Mouse (Mus musculus) megakaryocyte, embryonic 14.5 days (primary cell): Measurements from ENCODE around the gene Aamdc. TPM values are rescaled to one million over a fixed set of nuclear protein-coding genes. Genes with fewer than 3 reads are reported as not detected.

Experiments
- H3K27me3 ChIP-seq: replicated peaks from 2 replicates; pipeline ENCODE3; 2012; ENCODE audit warnings: inconsistent platforms
- H3K36me3 ChIP-seq: replicated peaks from 2 replicates; pipeline ENCODE3; 2012; ENCODE audit warnings: low read length, inconsistent platforms, mixed read lengths
- H3K4me1 ChIP-seq: 2 replicates; pipeline ENCODE4 v1.6.1; 2012; ENCODE audit warnings: inconsistent platforms
- H3K4me3 ChIP-seq: replicated peaks from 2 replicates; pipeline ENCODE3; 2012; ENCODE audit warnings: moderate library complexity, mild to moderate bottlenecking, inconsistent platforms
- H3K9me3 ChIP-seq: 2 replicates; pipeline ENCODE4 v1.6.1; 2012; ENCODE audit warnings: inconsistent platforms
- FLI1 ChIP-seq: IDR thresholded peaks from 2 replicates; pipeline ENCODE4 v1.6.1; 2012; ENCODE audit warnings: low read length, inconsistent platforms, mixed read lengths
- GATA1 ChIP-seq: IDR thresholded peaks from 3 replicates; pipeline ENCODE4 v1.6.1; 2012; ENCODE audit warnings: mixed read lengths, low read length, inconsistent platforms, borderline replicate concordance
- polyA plus RNA-seq: library from polyadenylated mRNA; stranded (reverse); fragments of >175 nt; gene quantifications from 2 replicates; pipeline ENCODE4 v1.2.3, GENCODE M21; 2012; ENCODE audit warnings: low replicate concordance; ENCODE audit not compliant: insufficient read depth

Gene Aamdc
- polyA plus RNA-seq, 1 experiment: 6.3 TPM

DNA sequence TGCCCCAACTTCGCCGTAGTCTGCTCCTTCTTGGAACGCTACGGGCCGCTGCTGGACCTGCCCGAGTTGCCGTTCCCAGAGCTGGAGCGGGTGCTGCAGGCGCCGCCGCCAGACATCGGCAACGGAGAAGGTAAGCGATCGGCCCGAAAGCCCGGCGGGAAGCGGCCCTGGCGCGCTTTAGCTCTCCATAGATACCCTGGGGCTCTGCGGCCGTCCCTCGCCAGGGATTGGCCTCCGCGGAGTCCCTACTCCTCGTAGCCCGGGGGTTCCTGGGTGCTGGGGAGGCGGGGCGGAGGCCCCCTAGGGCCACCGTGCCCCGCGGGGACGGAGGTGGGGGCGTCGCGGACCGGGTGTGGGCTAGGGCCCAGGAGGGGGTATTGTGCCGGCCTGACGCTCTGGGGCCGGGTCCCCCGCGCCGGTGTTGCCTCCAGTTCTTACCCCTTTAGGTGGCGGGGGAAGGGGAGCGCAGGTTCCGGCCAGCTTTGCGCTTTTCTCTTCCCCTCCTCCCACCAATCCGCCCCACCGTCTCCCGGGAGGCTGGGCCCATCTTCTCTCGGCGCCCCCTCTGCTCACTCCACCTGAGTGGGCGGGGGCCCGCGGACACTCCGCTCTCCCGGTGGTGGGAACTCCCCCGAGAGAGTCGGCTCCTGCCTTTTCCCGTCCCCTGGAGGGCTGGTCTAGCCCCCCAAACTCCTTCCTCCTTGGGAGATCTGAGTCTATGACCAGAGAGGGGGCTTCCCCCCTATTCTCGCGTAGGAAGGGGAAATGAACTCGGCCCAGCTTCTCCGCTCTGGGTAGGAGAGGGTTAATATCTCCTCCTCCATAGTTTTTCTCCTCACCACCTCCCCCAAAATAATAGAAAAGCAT lies 912 bp upstream of the Aamdc start:
- peaks cover 37% of the 10 kb centered on the region for H3K4me1 ChIP-seq
- peak overlapping the region; percentile 97 for H3K4me3 ChIP-seq
- TF ChIP-seq FLI1 (no peak), GATA1 (no peak)
- no peaks in the 10 kb centered on the region for H3K27me3 ChIP-seq
- peaks cover 14% of the 10 kb centered on the region for H3K36me3 ChIP-seq
- H3K9me3 ChIP-seq: peaks cover 3% of the 10 kb centered on the region

DNA sequence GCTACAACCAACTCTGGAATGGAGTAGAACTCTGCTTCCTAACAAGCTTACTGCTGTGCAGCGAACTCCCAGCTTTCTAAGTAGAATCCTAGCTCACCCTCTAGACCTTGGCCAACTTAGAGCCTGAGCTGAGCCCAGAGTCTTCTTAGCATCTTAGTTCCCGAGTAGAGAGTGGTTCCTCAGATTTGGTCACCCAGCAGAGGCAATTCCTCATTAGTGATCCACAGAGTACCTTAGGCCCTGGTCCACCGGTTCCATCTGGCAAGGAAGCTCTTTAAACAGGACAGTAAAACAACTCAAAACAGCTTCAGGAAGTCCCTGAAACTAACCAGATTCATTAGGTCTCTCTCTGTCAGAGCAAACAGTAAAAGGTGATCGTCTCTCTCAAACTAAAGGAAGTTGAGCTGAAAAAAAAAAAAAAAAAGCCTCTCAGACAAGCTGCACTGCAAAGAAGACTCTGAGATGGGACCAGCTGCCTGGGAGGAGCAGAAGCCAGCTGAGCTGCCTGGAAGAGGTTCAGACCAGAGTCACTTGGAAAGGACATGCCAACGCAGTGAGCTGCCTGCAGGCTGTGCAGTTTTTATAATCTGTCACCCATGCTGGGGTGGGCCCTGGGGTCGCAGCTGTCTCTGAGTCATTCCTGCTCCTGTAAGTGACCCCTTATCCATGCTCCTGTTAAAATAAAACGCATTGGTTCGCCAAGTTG lies 783 bp downstream of the Aamdc start:
- Histone ChIP-seq H3K9me3 (peaks cover 3% of the 10 kb centered on the region), H3K4me1 (peaks cover 21% of the 10 kb centered on the region), H3K36me3 (peaks cover 27% of the 10 kb centered on the region), H3K27me3 (no peaks in the 10 kb centered on the region), H3K4me3 (peak overlapping the region; percentile 97)
- TF ChIP-seq GATA1: no peak
- TF ChIP-seq FLI1: no peak

DNA sequence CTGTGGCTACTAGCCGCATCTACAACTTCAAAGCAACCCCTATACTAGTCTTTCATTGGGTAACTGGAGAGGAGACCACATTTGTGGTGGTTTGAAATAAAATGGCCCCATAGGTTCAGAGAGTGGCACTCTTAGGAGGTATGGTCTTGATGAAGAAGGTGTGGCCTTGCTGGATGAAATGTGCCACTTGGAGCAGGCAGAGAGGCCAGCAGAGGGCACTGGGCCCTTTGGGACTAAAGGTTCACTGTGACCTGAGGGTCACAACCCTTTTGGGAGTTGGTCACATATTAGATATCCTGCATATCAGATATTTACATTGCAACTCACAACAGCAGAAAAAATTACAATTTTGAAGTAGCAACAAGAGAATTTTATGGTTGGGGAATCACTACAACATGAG lies 8.9 kb downstream of the Aamdc start:
- Histone ChIP-seq H3K4me1 (no peaks in the 10 kb centered on the region), H3K27me3 (no peaks in the 10 kb centered on the region), H3K36me3 (peaks cover 24% of the 10 kb centered on the region), H3K9me3 (no peaks in the 10 kb centered on the region), H3K4me3 (no peak overlapping the region)
- TF ChIP-seq FLI1: no peak
- no peak for TF ChIP-seq GATA1

DNA sequence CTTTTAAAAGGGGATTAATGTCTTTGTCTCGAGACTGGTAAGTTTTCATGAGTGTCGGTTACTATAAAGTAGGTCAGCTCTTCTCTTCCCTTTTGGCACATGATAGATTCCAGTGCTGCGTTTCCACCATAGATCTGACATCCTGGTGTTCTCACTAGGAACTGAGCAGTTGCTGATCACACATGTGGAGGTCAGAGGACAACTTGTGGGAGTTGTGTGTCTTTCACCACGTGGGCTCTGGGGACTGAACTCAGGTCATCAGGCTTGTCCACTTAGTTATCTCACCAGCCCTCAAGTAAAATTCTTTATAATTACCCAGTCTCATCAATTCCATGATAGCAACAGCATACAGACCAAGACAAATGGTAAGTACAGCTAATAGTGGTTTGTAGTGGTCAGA lies 9.9 kb downstream of the Aamdc start:
- Histone ChIP-seq H3K4me3 (no peak overlapping the region), H3K36me3 (peaks cover 15% of the 10 kb centered on the region), H3K27me3 (no peaks in the 10 kb centered on the region), H3K4me1 (no peaks in the 10 kb centered on the region), H3K9me3 (no peaks in the 10 kb centered on the region)
- TF ChIP-seq FLI1: no peak
- no peak for TF ChIP-seq GATA1

DNA sequence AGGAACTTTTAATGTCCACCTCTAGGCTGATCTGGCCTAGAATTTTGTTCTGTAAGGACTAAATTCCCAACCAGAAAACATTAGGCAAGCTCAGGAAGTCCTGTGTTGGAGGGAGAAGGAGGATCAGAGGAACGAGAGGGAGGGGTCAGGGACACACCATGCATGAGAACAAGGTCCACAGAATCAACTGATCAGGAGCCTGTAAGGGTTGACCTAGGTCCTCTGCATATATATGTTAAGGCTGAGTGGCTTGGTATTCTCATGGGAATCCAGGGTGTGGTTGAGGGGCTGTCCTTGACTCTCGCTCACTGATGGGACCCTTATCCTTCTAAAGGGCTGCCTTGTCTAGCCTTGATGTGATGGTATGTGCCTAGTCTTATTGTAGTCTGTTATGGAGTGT lies 15.7 kb downstream of the Aamdc start:
- no peaks in the 10 kb centered on the region for H3K27me3 ChIP-seq
- TF ChIP-seq FLI1 (no peak), GATA1 (no peak)
- H3K4me3 ChIP-seq: no peak overlapping the region
- H3K4me1 ChIP-seq: no peaks in the 10 kb centered on the region
- no peaks in the 10 kb centered on the region for H3K9me3 ChIP-seq
- H3K36me3 ChIP-seq: peaks cover 3% of the 10 kb centered on the region

DNA sequence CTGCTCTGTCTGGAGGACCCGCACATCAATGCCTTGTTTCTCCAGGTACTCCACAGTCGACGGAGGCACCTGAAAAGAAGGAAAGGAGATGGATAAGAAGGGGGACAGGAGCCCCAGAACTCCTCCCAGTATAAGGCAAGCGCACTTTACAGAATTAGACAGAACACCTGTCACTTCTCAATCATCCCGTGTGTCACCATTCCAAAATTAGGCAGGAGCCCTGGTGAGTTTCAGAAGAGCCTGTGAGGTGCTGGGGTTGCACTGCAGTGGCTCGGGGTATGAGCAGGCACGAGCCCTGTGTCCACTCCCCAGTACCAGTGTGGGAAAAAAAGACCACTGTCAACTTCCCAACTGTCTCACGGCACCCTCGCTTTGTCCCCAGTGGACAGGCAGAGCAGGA lies 28.6 kb downstream of the Aamdc start:
- Histone ChIP-seq H3K27me3 (peaks cover 3% of the 10 kb centered on the region), H3K4me1 (peaks cover 7% of the 10 kb centered on the region), H3K4me3 (no peak overlapping the region), H3K9me3 (no peaks in the 10 kb centered on the region), H3K36me3 (peaks cover 3% of the 10 kb centered on the region)
- TF ChIP-seq GATA1 (no peak), FLI1 (no peak)

DNA sequence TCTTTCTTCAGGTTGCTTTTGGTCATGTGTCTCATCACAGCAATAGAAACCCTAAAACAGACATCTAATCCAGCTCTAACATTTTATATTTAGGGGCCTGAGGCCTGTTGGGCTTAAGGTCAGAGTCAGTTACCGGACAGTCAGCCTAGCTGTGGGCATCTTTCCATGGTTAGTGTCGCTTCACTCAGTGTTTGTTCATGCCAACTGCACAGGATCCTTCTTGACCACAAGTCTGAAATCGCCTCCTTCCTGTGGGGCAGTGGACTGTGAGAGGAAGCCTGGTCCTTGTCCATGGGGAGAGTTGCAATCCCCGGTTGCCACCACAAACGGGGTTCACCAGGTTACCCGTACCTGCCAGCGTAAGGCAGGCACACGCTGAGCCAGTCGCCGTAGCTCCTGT lies 30.0 kb downstream of the Aamdc start:
- H3K27me3 ChIP-seq: peaks cover 3% of the 10 kb centered on the region
- peaks cover 7% of the 10 kb centered on the region for H3K36me3 ChIP-seq
- no peak for TF ChIP-seq GATA1
- no peak for TF ChIP-seq FLI1
- H3K4me1 ChIP-seq: peaks cover 7% of the 10 kb centered on the region
- no peak overlapping the region for H3K4me3 ChIP-seq
- no peaks in the 10 kb centered on the region for H3K9me3 ChIP-seq

DNA sequence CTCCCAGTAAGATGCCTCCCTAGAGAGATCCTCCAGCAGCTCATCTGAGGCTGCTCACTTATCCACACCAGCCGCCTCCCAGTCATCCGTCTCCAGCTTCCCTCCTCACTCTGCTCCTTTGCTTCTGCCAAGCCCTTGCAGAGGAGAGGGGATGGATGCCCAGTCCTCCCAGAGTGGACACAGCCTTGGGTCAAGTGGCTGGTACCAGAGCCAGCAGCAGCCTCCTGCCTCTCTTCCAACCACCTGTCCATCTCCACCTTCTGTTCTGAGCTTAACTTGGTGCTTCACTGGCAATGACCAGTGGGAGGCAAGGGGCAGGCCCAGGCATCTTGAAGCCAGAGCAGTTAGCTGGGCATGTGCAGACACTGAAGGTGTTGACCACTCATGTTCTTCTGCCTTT lies 32.8 kb downstream of the Aamdc start:
- no peak for TF ChIP-seq GATA1
- no peak for TF ChIP-seq FLI1
- Histone ChIP-seq H3K27me3 (peaks cover 3% of the 10 kb centered on the region), H3K9me3 (0 out of 2 replicates have a peak, but pooled peaks cover 6% of the 10 kb centered on the region), H3K4me1 (peaks cover 7% of the 10 kb centered on the region), H3K36me3 (peaks cover 30% of the 10 kb centered on the region), H3K4me3 (no peak overlapping the region)

DNA sequence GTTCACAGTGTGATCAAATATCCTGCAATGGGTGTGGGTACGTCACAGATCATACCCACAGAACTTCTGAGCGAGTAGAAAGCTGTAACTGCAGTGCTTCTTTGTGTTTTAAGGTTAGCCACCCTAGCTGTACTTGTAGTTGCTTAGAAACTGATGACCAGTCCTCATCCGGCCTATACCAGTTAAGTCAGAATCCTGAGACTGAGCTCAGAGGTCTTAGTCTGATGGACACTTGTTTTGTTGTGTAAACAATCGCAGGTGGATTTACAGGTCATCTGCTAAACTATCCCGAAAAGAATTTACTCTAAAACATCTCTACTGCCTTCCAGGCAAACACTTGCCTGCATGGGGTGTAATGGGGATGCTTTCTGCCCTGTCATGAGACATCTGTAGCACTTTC lies 42.7 kb downstream of the Aamdc start:
- Histone ChIP-seq H3K36me3 (peaks cover 94% of the 10 kb centered on the region), H3K4me3 (no peak overlapping the region), H3K27me3 (no peaks in the 10 kb centered on the region), H3K4me1 (no peaks in the 10 kb centered on the region), H3K9me3 (no peaks in the 10 kb centered on the region)
- no peak for TF ChIP-seq GATA1
- no peak for TF ChIP-seq FLI1

DNA sequence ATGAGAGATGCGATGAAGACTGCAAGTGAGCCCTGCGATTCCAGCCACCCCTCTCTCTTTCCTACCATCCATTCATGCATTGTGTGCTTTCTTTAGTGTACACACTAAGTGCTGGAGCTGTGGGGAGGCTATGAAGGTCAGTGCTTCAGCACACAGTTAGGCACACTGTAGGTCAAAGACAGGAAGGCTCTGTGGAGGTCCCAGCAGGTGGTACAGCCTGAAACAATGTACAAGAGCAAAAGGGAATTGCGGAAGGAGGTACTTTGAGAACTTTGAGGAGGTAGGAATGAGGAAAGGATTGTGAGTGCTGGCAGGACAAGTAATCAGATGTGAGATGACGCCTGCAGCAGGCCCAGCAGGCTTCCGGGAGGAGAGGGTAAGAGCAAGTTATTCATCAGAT lies 43.8 kb downstream of the Aamdc start:
- no peaks in the 10 kb centered on the region for H3K9me3 ChIP-seq
- H3K4me3 ChIP-seq: no peak overlapping the region
- H3K36me3 ChIP-seq: peaks cover 91% of the 10 kb centered on the region
- TF ChIP-seq GATA1: no peak
- no peaks in the 10 kb centered on the region for H3K4me1 ChIP-seq
- H3K27me3 ChIP-seq: no peaks in the 10 kb centered on the region
